Mouse (Mus musculus): ENCODE measurements around the gene Npnt. TPM values are rescaled to one million over a fixed set of nuclear protein-coding genes. Genes with fewer than 3 reads are reported as not detected.

Gene Npnt
- polyA plus RNA-seq, 1 experiment from 2014 or later, result 15.2 TPM

- ATAC-seq (replicated peaks; ENCODE audit: insufficient number of reproducible peaks, low FRiP score, low TSS enrichment, low read depth) (no peak), DNase-seq (ENCODE audit: low spot score) (no peak)
- Histone ChIP-seq H3K4me3 (ENCODE audit: low read depth, low read length) (no peak overlapping the region), H3K4me1 (ENCODE audit: control insufficient read depth, insufficient read depth, low read length) (no peaks in the 10 kb centered on the region), H3K36me3 (replicated peaks; ENCODE audit: control insufficient read depth, insufficient read depth, low read depth, low read length) (no peaks in the 10 kb centered on the region), H3K27ac (replicated peaks; ENCODE audit: low read depth, low read length) (no peak overlapping the region), H3K9me3 (replicated peaks; ENCODE audit: control insufficient read depth, low read length) (no peaks in the 10 kb centered on the region), H3K27me3 (ENCODE audit: control insufficient read depth, insufficient read depth, low read length) (no peaks in the 10 kb centered on the region), H3K9ac (replicated peaks; ENCODE audit: low read length) (no peak overlapping the region), H3K4me2 (ENCODE audit: low read depth, low read length) (no peak overlapping the region)
- 84% methylated on average over 4 of the region's 4 CpGs for WGBS
These were observed 18.6 kb downstream of the Npnt start for GRCm38 (mm10) chr3:132931526-132931925.

GRCm38 (mm10) chr3:132929866-132930265, 20.2 kb downstream of the Npnt start:
- H3K27ac ChIP-seq (replicated peaks; ENCODE audit: low read depth, low read length), result no peak overlapping the region
- no peak overlapping the region for H3K4me2 ChIP-seq (ENCODE audit: low read depth, low read length)
- H3K9me3 ChIP-seq (replicated peaks; ENCODE audit: control insufficient read depth, low read length), result no peaks in the 10 kb centered on the region
- H3K4me1 ChIP-seq (ENCODE audit: control insufficient read depth, insufficient read depth, low read length), result no peaks in the 10 kb centered on the region
- WGBS, result 58% methylated on average over 6 of the region's 6 CpGs
- no peak for ATAC-seq (replicated peaks; ENCODE audit: insufficient number of reproducible peaks, low FRiP score, low TSS enrichment, low read depth)
- H3K36me3 ChIP-seq (replicated peaks; ENCODE audit: control insufficient read depth, insufficient read depth, low read depth, low read length), result no peaks in the 10 kb centered on the region
- H3K9ac ChIP-seq (replicated peaks; ENCODE audit: low read length), result no peak overlapping the region
- no peak for DNase-seq (ENCODE audit: low spot score)
- H3K27me3 ChIP-seq (ENCODE audit: control insufficient read depth, insufficient read depth, low read length), result no peaks in the 10 kb centered on the region
- H3K4me3 ChIP-seq (ENCODE audit: low read depth, low read length), result no peak overlapping the region

GRCm38 (mm10) chr3:132928186-132928585, 21.9 kb downstream of the Npnt start:
- no peaks in the 10 kb centered on the region for H3K36me3 ChIP-seq (replicated peaks; ENCODE audit: control insufficient read depth, insufficient read depth, low read depth, low read length)
- no peak for ATAC-seq (replicated peaks; ENCODE audit: insufficient number of reproducible peaks, low FRiP score, low TSS enrichment, low read depth)
- no peaks in the 10 kb centered on the region for H3K9me3 ChIP-seq (replicated peaks; ENCODE audit: control insufficient read depth, low read length)
- H3K4me2 ChIP-seq (ENCODE audit: low read depth, low read length), result no peak overlapping the region
- no peak for DNase-seq (ENCODE audit: low spot score)
- no peak overlapping the region for H3K27ac ChIP-seq (replicated peaks; ENCODE audit: low read depth, low read length)
- H3K9ac ChIP-seq (replicated peaks; ENCODE audit: low read length), result no peak overlapping the region
- WGBS, result 88% methylated on average over 9 of the region's 9 CpGs
- H3K4me3 ChIP-seq (ENCODE audit: low read depth, low read length), result no peak overlapping the region
- no peaks in the 10 kb centered on the region for H3K4me1 ChIP-seq (ENCODE audit: control insufficient read depth, insufficient read depth, low read length)
- no peaks in the 10 kb centered on the region for H3K27me3 ChIP-seq (ENCODE audit: control insufficient read depth, insufficient read depth, low read length)

- Histone ChIP-seq H3K27me3 (ENCODE audit: control insufficient read depth, insufficient read depth, low read length) (no peaks in the 10 kb centered on the region), H3K4me1 (ENCODE audit: control insufficient read depth, insufficient read depth, low read length) (no peaks in the 10 kb centered on the region), H3K27ac (replicated peaks; ENCODE audit: low read depth, low read length) (no peak overlapping the region), H3K9ac (replicated peaks; ENCODE audit: low read length) (no peak overlapping the region), H3K4me2 (ENCODE audit: low read depth, low read length) (no peak overlapping the region), H3K9me3 (replicated peaks; ENCODE audit: control insufficient read depth, low read length) (no peaks in the 10 kb centered on the region), H3K4me3 (ENCODE audit: low read depth, low read length) (no peak overlapping the region), H3K36me3 (replicated peaks; ENCODE audit: control insufficient read depth, insufficient read depth, low read depth, low read length) (no peaks in the 10 kb centered on the region)
- DNase-seq (ENCODE audit: low spot score) (no peak), ATAC-seq (replicated peaks; ENCODE audit: insufficient number of reproducible peaks, low FRiP score, low TSS enrichment, low read depth) (no peak)
- WGBS, result 92% methylated on average over 3 of the region's 3 CpGs
These were observed 30.3 kb downstream of the Npnt start for GRCm38 (mm10) chr3:132919798-132920197.

GRCm38 (mm10) chr3:132919240-132919639, 30.9 kb downstream of the Npnt start:
- no peak for ATAC-seq (replicated peaks; ENCODE audit: insufficient number of reproducible peaks, low FRiP score, low TSS enrichment, low read depth)
- DNase-seq (ENCODE audit: low spot score), result no peak
- H3K4me3 ChIP-seq (ENCODE audit: low read depth, low read length), result no peak overlapping the region
- H3K9ac ChIP-seq (replicated peaks; ENCODE audit: low read length), result no peak overlapping the region
- no peaks in the 10 kb centered on the region for H3K9me3 ChIP-seq (replicated peaks; ENCODE audit: control insufficient read depth, low read length)
- H3K4me1 ChIP-seq (ENCODE audit: control insufficient read depth, insufficient read depth, low read length), result no peaks in the 10 kb centered on the region
- whole genome bisulfite sequencing, result 90% methylated on average over 11 of the region's 11 CpGs
- H3K4me2 ChIP-seq (ENCODE audit: low read depth, low read length), result no peak overlapping the region
- H3K27ac ChIP-seq (replicated peaks; ENCODE audit: low read depth, low read length), result no peak overlapping the region
- H3K36me3 ChIP-seq (replicated peaks; ENCODE audit: control insufficient read depth, insufficient read depth, low read depth, low read length), result no peaks in the 10 kb centered on the region
- H3K27me3 ChIP-seq (ENCODE audit: control insufficient read depth, insufficient read depth, low read length), result no peaks in the 10 kb centered on the region

GRCm38 (mm10) chr3:132917356-132918090, 32.6 kb downstream of the Npnt start:
- H3K9ac ChIP-seq (replicated peaks; ENCODE audit: low read length), result no peak overlapping the region
- WGBS, result 77% methylated on average over 9 of the region's 9 CpGs
- DNase-seq (ENCODE audit: low spot score), result no peak

GRCm38 (mm10) chr3:132915661-132916060, 34.4 kb downstream of the Npnt start:
- DNase-seq (ENCODE audit: low spot score) (no peak), ATAC-seq (replicated peaks; ENCODE audit: insufficient number of reproducible peaks, low FRiP score, low TSS enrichment, low read depth) (no peak)
- Histone ChIP-seq H3K9me3 (replicated peaks; ENCODE audit: control insufficient read depth, low read length) (no peaks in the 10 kb centered on the region), H3K4me2 (ENCODE audit: low read depth, low read length) (no peak overlapping the region), H3K36me3 (replicated peaks; ENCODE audit: control insufficient read depth, insufficient read depth, low read depth, low read length) (no peaks in the 10 kb centered on the region), H3K27ac (replicated peaks; ENCODE audit: low read depth, low read length) (no peak overlapping the region), H3K4me1 (ENCODE audit: control insufficient read depth, insufficient read depth, low read length) (no peaks in the 10 kb centered on the region; the same call in 1 of the 2 replicates), H3K27me3 (ENCODE audit: control insufficient read depth, insufficient read depth, low read length) (no peaks in the 10 kb centered on the region), H3K4me3 (ENCODE audit: low read depth, low read length) (no peak overlapping the region), H3K9ac (replicated peaks; ENCODE audit: low read length) (no peak overlapping the region)
- WGBS, result 79% methylated on average over 9 of the region's 9 CpGs

More at GRCm38 (mm10) chr3:132917356-132918090, 32.6 kb downstream of the Npnt start:
- Histone ChIP-seq H3K27ac (replicated peaks; ENCODE audit: low read depth, low read length) (no peak overlapping the region), H3K4me3 (ENCODE audit: low read depth, low read length) (no peak overlapping the region), H3K4me2 (ENCODE audit: low read depth, low read length) (no peak overlapping the region), H3K27me3 (ENCODE audit: control insufficient read depth, insufficient read depth, low read length) (no peaks in the 10 kb centered on the region), H3K4me1 (ENCODE audit: control insufficient read depth, insufficient read depth, low read length) (no peaks in the 10 kb centered on the region), H3K9me3 (replicated peaks; ENCODE audit: control insufficient read depth, low read length) (no peaks in the 10 kb centered on the region), H3K36me3 (replicated peaks; ENCODE audit: control insufficient read depth, insufficient read depth, low read depth, low read length) (no peaks in the 10 kb centered on the region)
- ATAC-seq (replicated peaks; ENCODE audit: insufficient number of reproducible peaks, low FRiP score, low TSS enrichment, low read depth), result no peak

GRCm38 (mm10) chr3:132912420-132912819, 37.7 kb downstream of the Npnt start:
- H3K36me3 ChIP-seq (replicated peaks; ENCODE audit: control insufficient read depth, insufficient read depth, low read depth, low read length), result no peaks in the 10 kb centered on the region
- H3K9ac ChIP-seq (replicated peaks; ENCODE audit: low read length), result no peak overlapping the region
- DNase-seq (ENCODE audit: low spot score), result no peak
- 56% methylated on average over 2 of the region's 2 CpGs for WGBS
- H3K27ac ChIP-seq (replicated peaks; ENCODE audit: low read depth, low read length), result no peak overlapping the region
- no peak for ATAC-seq (replicated peaks; ENCODE audit: insufficient number of reproducible peaks, low FRiP score, low TSS enrichment, low read depth)
- no peaks in the 10 kb centered on the region for H3K9me3 ChIP-seq (replicated peaks; ENCODE audit: control insufficient read depth, low read length)
- H3K4me3 ChIP-seq (ENCODE audit: low read depth, low read length), result no peak overlapping the region
- no peaks in the 10 kb centered on the region for H3K27me3 ChIP-seq (ENCODE audit: control insufficient read depth, insufficient read depth, low read length)
- no peak overlapping the region for H3K4me2 ChIP-seq (ENCODE audit: low read depth, low read length)
- H3K4me1 ChIP-seq (ENCODE audit: control insufficient read depth, insufficient read depth, low read length), result no peaks in the 10 kb centered on the region; the same call in 1 of the 2 replicates

Data from embryonic facial prominence, embryonic 11.5 days (tissue).